Mouse (Mus musculus): ENCODE measurements around the gene Tmem37.

Gene Tmem37

GRCm38 (mm10) chr1:120093482-120094134 is 19.7 kb upstream of the Tmem37 start:
- peak; percentile 90 to 94 for DNase-seq (ENCODE audit: low spot score in 2 of 2)

- DNase-seq (ENCODE audit: low spot score in 2 of 2): no peak
Measured at GRCm38 (mm10) chr1:120090880-120091570, 17.2 kb upstream of the Tmem37 start.

- no peak for DNase-seq (ENCODE audit: low spot score in 2 of 2)
Measured at GRCm38 (mm10) chr1:120089180-120089579, 15.3 kb upstream of the Tmem37 start.

- no peak for DNase-seq (ENCODE audit: low spot score in 2 of 2)
Measured at GRCm38 (mm10) chr1:120086644-120087043, 12.8 kb upstream of the Tmem37 start.

GRCm38 (mm10) chr1:120085696-120086095 is 11.8 kb upstream of the Tmem37 start:
- DNase-seq (ENCODE audit: low spot score in 2 of 2): no peak

GRCm38 (mm10) chr1:120083921-120084517 is 10.1 kb upstream of the Tmem37 start:
- DNase-seq (ENCODE audit: low spot score in 2 of 2): no peak

- no peak for DNase-seq (ENCODE audit: low spot score in 2 of 2)
Measured at GRCm38 (mm10) chr1:120082957-120083585, 9.2 kb upstream of the Tmem37 start.

GRCm38 (mm10) chr1:120080632-120081031 is 6.8 kb upstream of the Tmem37 start:
- DNase-seq (ENCODE audit: low spot score in 2 of 2): no peak

GRCm38 (mm10) chr1:120077746-120078410 is 4.0 kb upstream of the Tmem37 start:
- DNase-seq (ENCODE audit: low spot score in 2 of 2): no peak

GRCm38 (mm10) chr1:120075507-120075906 is 1.6 kb upstream of the Tmem37 start:
- DNase-seq (ENCODE audit: low spot score in 2 of 2): no peak

- DNase-seq (ENCODE audit: low spot score in 2 of 2): no peak
Measured at GRCm38 (mm10) chr1:120074931-120075330, 1.1 kb upstream of the Tmem37 start.

- peak in 1 of 2 experiments; percentile 12 for DNase-seq (ENCODE audit: low spot score in 2 of 2)
Measured at GRCm38 (mm10) chr1:120074307-120074702, 431 bp upstream of the Tmem37 start.

GRCm38 (mm10) chr1:120072900-120073299 is 974 bp downstream of the Tmem37 start:
- no peak for DNase-seq (ENCODE audit: low spot score in 2 of 2)

- no peak for DNase-seq (ENCODE audit: low spot score in 2 of 2)
Measured at GRCm38 (mm10) chr1:120071133-120071532, 2.7 kb downstream of the Tmem37 start.

- no peak for DNase-seq (ENCODE audit: low spot score in 2 of 2)
Measured at GRCm38 (mm10) chr1:120070168-120070567, 3.7 kb downstream of the Tmem37 start.

- no peak for DNase-seq (ENCODE audit: low spot score in 2 of 2)
Measured at GRCm38 (mm10) chr1:120069120-120069519, 4.8 kb downstream of the Tmem37 start.

GRCm38 (mm10) chr1:120066625-120067024 is 7.2 kb downstream of the Tmem37 start:
- DNase-seq (ENCODE audit: low spot score in 2 of 2): no peak

GRCm38 (mm10) chr1:120066159-120066558 is 7.7 kb downstream of the Tmem37 start:
- DNase-seq (ENCODE audit: low spot score in 2 of 2): no peak

- no peak for DNase-seq (ENCODE audit: low spot score in 2 of 2)
Measured at GRCm38 (mm10) chr1:120064036-120064682, 9.7 kb downstream of the Tmem37 start.

- DNase-seq (ENCODE audit: low spot score in 2 of 2): no peak
Measured at GRCm38 (mm10) chr1:120062231-120062630, 11.6 kb downstream of the Tmem37 start.

- no peak for DNase-seq (ENCODE audit: low spot score in 2 of 2)
Measured at GRCm38 (mm10) chr1:120060687-120061086, 13.2 kb downstream of the Tmem37 start.

Measured in right cerebral cortex, adult 2 months (tissue).